Mouse (Mus musculus) retina, embryonic 14.5 days (tissue): ENCODE data around the gene Atl3.

Source experiments
- DNase-seq: peaks from one replicate; pipeline ENCODE4 v3.0.0-alpha.2; 2015; ENCODE audit warnings: low spot score

Gene Atl3

DNA sequence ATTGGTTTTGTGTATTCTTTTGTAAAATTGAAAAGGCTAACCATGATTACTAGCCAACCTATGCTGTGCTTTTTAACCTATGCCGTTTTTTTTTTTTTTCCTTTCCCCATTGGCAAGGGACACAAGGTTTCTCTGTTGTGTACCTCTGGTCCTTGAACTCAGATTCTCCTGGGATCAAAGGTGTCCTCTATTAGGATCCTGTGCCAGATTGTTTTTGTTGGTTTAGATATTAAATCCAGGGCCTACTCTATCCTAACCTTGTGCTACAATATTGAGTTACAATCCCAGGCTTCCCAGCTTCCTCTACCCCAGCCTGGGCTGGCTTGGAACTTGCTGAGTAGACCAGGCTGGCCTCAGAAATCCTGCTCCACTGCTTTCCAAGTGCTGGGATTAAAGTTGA is 6.9 kb downstream of the Atl3 start:
- DNase-seq: no peak

DNA sequence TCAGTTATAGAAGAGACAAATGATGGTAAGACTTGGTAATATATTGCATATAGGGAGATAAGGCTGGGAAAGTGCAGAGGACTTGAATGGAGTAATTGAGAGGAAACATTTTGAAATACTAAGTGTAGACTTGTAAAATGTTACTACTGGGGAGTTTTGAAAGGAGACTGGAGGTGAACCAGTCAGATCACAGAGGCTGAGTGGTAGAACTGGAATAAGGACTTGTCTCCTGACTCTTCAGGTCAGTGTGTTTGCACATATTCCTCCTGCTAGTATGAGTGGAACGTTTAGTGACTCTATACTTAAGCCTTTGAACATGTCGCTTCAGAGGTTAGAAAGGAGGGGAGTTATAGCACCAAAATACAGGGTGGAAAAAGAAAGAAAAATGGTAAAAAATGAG is 8.6 kb downstream of the Atl3 start:
- DNase-seq: no peak

DNA sequence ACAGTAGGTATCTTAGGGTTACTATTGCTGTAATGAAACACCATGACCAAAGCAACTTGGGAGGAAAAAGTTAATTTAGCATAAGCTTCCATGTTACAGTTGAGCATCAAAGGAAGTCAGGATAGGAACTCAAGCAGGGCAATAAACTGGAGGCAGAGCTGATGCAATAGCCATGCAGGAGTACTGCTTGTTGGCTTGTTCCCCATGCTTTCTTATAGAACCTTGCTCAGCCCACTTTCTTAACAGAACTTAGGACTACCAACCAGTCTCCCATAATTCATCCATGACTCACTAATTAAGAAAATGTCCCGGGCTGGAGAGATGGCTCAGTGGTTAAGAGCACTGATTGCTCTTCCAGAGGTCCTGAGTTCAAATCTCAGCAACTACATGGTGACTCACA is 12.5 kb downstream of the Atl3 start:
- DNase-seq: no peak

DNA sequence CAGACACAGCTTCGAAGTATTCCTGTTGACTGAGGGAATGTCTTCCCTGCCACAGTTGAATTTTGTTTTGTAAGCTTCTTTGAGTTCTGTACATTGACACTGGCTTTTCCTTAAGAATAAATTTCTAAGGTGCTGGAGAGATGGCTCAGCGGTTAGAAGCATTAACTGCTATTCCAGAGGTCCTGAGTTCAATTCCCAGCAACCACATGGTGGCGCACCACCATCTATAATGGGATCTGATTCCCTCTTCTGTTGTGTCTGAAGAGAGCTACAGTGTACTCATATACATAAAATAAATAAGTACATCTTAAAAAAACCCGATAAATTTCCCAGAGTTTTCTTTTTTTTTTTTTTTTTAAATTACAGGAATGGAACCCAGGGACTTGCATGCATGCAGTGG is 14.2 kb downstream of the Atl3 start:
- peak; percentile 32 for DNase-seq

DNA sequence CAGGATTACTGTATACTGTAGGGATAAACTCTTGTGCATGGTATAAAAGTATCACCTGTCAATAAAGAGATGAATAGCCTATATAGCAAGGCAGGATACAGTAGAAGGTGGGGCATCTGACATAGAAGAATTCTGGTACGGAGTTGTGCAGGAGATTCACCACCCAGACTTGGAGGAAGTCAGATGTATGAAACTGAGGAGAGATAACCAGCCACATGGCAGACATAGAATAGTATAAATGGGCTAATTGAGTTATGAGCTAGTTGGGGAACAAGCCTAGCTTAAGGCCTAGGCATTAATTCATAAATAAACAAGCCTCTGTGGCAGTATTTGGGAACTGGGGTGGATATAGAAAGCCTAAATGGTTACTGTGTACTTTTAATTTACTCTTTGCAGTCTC is 22.6 kb downstream of the Atl3 start:
- no peak for DNase-seq

DNA sequence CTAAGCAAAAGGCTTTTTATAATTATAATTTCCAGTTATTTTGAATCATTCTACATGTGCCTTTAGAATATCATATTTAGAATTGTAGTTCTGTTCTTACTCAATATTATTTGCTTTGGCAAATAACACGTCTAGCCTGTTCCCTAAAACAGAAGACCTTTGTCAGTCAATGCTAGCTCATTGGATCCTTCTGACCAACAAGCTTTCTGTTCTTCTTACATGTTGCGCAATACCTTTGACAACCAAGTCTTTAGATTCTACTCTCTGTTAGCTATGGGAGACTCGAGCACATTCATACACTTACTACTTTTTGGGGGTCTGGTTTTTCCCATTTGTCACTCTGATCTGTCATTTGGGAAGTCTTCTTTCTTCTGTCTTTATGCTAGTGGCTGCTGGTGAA is 27.8 kb downstream of the Atl3 start:
- DNase-seq: no peak

DNA sequence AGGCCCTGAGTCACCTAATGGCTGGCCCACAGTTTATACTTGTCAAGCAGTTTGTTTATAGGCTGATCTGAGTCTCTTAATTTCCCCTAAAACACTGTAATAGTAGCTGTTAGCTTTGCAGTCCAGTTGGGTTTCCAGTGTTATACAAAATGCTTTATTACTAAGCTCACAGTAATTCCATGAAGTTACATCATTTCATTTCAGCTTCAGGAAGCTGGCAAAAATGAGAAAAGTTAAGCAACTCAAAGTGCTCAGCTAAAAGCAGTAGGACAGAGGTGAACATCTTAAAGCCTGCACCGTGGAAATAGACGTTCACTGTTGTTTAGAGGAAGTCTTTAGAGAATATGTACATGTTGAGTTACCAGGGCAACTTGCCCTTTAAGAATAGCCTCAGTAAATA is 29.0 kb downstream of the Atl3 start:
- no peak for DNase-seq

DNA sequence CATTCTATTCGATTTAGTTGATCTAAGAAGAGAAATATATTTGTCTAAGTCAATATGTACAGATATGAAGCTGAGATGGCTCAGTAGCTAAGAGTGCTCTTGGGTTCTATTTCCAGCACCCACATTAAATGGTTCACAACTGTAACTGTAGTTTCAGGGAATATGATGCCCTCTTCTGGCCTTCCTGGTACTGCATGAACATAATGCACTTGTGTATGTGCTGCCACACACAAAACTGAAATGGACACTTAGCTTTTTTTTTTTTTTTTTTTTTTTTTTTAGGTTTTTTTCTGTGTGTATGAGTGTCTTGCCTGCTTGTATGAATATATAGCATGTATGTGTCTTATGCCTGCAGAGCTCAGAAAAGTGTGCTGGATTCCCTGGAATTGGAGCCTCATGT is 29.5 kb downstream of the Atl3 start:
- DNase-seq: no peak

DNA sequence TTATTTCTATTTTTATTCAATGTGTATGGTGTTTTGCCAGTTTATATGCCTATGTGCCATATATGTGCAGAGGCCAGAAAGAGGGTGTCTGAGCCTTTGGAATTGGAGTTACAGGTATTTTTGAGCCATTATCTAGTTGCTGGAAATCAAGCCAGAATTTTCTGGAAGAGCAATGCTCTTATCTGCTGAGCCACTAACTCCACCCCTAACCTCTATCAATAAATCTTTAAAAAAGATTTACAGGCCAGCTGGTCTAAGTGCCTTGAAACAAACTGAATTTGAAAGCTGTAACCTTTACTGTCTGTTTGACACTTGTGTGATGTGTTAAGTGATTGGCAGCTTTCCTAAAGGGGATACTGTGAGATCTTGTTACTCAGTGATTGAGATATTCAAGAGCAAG is 29.9 kb downstream of the Atl3 start:
- DNase-seq: no peak

DNA sequence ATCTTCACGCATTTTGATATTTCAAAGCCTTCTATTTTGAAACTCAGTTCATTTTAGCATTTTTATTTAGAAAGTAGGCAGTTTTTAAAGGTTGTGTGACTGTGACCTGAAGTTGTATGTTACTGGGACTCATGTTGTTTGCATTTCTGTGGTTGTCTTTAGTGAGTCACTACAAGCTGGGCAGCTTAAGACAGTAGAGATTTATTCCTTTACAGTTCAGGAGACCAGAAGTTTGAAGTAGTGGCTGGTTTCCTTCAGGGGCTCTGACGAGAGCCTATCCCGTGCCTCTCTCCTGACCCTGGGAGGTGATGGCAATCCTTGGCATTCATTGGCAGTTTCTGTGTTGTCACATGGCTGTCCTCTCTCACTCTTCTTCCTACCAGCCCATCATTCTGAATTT is 31.0 kb downstream of the Atl3 start:
- DNase-seq: no peak

DNA sequence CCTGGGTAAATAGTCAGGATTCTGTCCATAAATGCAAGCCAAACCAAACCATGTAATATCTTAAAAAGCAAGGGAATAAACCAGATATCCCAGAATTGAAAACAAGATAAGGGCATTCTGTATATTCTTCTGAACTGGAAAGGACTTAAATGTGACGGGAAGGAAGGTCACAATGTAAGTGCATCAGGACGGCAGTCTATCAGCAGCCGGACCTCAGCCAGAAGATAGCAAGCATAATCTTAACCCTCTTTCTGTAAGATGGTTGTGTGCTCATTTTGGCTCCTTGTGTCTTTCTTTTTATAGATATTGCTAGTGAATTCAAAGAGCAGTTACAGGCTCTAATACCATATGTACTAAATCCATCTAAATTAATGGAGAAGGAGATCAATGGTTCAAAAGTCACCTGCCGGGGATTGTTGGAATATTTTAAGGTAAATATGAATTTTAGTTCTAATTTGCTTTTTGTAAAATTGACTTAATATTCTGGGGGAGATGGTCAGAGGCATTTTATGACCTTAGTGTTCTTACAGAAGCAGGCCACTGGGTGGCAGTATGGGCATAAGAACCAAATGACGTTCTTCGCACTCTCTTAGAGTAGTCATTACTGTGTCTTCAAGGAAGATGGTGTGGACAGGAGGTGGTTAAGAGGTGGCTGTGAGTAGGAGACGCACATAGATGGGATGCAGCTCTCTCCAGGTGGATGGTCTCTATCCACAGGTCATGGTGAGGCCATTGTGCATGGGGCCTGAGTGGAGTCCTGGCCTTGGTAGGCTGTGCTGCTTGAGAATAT is 35.0 kb downstream of the Atl3 start:
- DNase-seq: peak; percentile 90

DNA sequence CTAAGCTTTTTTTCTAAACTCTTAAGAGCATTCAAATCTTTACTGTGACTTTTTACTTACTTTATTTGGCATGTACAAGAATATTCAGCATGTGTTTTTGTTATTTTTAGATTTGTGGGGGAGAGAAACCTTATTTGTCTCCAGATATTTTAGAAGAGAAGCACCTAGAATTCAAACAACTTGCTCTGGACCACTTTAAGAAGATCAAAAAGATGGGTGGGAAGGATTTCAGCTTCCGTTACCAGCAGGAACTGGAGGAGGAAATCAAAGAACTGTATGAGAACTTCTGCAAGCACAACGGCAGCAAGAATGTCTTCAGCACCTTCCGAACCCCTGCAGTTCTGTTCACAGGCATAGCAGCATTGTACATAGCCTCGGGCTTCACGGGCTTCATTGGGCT is 38.1 kb downstream of the Atl3 start:
- DNase-seq: no peak

DNA sequence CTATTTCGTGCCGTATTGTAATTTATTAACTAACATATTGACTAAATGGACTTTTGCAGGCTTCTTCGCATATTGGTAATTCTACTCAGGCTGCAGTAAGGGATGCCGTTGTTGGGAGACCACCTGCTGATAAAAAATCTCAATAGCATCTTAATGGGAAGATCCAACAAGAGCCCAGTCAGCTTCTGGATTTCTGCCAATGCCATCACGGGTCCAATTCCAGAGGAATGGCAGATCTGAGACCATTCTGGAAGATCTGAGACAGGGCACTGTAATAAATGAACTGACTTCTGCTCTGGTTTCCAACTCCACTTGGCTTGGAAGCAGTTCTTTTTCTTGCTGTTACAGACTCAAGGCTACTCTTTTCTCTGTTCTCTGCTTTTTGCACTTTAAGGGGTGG is 40.1 kb downstream of the Atl3 start:
- no peak for DNase-seq

DNA sequence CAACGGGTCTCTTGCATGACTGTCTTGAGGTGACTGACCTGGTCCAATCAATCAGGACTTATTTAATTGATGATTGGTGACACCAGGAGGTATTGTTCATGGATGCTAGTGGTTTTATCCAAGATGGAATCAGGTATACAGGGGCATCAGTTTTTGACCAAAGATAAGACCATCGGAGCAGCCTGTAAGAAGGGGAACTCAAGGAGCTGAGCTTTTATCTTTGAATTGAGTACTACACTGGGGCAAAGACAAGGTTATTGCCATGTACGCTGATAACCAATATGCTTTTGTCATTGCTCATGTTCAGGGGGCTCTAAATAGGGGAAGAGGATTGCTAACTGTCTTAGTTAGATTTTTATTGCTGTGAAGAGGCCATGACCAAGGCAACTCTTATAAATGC is 55.1 kb downstream of the Atl3 start:
- DNase-seq: no peak

DNA sequence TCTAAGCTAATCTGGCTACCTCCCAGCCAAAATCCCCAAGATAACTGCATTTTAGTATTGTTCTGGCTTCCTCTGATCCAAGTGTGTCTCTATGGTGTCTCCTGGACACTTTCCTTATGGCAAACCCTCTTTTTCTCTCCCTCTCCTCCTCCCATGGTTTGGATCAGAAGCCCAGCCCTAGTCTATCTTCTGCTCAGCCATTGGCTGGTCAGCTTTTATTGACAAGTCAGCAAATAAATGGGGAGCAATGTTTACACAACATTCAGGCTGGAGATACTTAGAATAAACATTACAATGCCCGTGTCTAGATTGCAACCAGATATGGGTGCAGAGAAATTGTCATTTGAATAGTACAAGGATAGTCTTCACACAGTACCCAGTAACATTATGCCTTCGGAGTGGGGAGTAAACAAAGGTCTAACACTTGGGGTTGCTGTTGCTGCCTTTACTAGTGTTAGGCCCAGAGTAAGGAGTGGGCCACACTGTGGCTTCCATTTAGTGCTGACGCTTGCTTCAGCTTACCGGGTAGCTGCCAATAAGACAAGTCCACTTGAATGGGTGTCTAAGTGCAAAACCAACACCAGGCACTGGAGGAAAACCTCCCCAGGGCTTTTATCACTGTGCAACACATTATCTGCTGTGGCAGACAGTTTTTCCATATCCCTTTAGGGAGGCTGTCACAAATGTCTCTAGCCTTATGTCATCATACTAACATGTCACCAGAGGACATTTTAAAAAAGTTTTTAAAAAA is 57.9 kb downstream of the Atl3 start:
- DNase-seq: no peak

DNA sequence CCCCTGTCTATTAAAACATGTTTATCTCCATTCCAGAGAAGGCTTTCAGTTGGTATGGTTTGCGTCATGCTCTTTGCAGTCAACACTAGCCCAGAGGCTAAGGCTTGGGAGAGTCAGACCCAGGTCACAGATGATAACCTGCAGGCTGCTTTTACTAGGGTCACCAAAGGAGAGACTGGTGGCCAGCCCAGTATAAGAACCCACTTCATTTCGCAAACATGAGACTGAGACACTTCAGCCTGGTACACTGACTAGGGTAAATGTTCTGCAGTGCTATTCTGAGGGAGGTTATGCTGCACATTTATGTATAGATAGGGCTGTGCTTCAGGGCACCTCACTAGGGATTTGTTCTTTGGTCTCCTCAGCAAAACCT is 58.4 kb downstream of the Atl3 start:
- DNase-seq: no peak

DNA sequence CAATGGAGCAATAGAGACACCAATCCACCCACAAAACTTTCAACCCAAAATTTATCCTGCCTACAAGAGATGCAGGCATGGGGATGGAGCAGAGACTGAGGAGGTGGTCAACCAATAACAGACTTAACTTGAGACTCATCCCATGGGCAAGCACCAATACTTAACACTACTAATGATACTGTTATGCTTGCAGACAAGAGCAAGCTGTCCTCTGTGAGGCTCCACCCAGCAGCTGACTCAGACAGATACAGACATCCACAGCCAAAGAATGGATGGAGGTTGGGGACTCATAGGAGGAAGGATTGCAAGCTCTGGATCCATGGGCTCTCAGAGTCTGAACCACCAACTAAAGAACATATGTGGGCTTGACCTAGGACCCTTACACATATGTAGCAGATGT is 59.6 kb downstream of the Atl3 start:
- no peak for DNase-seq

DNA sequence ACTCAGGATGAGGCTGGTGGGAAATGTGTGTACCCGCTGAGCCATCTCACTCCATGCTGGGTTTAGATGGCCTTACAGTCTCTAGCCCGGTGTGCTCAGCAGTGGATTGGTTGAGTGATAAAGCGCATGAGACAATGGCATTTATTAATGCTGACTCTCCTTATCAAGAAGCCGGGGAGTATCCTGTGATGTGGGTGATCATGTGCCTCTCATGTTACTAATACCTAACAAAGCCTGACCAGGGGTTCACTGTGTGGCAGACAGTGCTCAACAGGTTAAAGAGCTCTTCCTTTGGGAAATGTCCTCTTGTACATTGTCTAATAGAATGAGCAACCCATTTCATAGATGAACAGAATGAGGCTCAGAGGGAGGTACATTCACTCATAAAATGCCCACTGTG is 61.0 kb downstream of the Atl3 start:
- no peak for DNase-seq

DNA sequence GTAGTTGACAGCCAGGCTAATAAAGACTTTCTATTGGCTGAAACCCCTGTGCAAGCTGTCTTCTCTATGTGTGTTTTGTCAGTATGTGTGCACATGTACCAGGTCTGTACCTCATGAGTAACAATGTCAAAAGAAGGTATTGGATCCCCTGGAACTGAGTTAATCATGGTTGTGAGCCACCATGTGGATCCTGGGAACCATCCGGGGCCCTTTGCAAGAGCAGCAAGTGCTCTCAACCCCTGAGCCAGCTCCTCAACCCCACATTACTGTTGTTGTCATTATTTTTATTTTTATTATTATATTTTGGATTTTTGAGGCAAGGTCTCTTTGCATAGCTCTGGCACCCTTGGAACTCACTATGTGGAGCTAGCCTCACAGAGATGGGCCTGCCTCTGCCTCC is 62.8 kb downstream of the Atl3 start:
- no peak for DNase-seq

DNA sequence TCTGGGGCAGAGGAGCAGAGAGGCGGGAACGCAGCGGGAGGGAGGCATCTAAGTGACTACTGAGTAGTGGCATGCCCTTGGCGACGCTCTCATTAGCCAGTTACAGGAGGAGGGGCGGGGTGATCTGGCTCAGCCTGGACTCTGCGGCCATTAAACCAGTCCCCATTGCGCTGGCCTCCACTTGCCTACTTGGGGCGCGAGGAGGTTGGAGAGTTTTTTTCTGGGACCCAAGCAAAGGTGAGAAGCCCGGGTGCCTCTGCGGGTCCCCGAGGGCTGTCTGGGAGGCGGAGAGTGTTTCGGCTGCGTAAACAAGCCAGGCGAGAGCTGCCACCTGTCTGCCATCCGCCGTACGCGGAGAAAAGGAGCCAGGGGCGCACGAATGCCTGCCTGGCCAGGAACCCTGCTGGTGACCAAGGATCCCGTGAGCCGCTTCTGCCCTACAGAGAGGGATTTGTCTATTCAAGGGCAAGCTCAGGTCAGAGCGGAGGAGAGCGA is 63.5 kb downstream of the Atl3 start, which contains the start of gene Pla2g16:
TSS of gene Pla2g16 (plus strand) at position 132 of the 495 bp plus-strand sequence.
- peak; percentile 91 for DNase-seq

DNA sequence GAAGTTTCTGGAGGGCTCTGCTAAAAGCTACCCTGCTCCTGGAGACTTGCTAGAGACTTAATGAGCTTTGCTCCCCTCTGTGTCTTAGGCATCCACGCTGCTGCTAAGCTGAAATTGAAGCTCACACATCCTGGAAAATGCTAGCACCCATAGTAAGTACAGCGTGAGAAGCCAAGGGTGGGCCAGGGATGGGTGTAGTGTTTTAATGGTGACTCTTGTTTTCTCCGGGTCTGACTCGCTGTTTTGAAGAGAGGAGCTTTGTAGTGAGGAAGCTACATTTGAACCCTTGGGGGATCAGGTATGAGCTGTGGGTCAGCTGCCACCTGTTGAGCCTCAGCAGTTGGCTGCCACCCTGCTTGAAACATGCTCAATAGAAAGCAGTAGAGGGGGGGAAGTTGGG is 64.0 kb downstream of the Atl3 start:
- DNase-seq: no peak

DNA sequence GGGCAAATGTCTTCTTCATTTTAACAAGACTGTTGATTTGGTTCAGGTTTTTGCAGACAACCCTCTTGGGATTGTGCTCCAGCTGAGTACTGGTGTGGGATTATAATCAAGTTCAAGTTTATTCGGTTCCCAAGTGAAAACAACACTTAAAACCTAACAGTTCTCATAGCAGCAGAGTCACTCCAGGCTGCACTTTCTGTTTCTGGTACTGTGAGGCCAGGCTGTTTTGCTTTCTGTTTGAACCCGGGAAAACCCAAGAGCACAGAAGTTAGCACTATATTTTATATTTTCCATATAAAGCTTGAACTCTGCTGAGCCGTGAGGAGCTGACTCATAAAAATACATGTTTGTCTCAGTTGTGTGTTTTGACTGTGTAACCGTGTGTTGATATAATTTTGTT is 64.8 kb downstream of the Atl3 start:
- peak; percentile 7 for DNase-seq

DNA sequence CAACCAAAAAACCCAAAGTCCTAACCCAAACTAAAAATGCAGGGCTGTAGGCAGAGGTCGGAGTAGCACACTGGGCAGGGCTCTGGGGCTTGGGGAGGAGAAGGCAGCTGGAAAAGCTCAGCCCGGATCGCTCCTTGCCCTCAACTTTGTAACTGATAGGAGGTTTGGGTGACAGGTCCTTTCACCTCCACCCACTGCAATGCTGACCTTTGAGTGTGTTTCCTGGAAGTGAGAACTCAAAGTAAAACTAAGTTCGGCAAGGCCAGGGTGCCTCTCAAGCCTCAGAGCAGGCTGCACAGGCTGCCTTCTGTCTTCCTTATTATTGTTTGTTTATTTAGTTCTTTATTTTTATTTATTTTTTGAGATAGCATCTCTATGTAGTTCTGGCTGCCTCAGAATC is 66.1 kb downstream of the Atl3 start:
- DNase-seq: no peak

DNA sequence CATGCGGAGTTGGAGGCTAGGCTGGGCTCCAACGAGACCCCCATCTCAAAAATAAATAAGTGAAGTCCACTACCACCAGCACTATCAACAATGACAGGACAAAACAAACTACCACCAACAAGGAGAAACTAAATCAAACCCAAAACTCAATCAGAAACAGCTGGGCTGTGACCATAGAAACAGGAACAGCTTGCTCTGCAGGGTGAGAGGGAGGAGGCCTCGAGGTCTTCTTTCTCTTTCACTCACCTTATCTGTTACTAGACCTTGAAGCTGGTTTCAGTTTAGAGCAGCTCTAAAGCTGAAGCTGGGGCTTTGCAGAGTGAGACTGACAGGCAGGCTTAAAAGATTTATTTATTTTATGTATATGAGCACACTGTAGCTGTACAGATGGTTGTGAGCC is 67.6 kb downstream of the Atl3 start:
- no peak for DNase-seq
